Mouse (Mus musculus) skeletal muscle tissue, postnatal 0 days (tissue): Measurements from ENCODE around the gene A630095E13Rik. TPM values are rescaled to one million over a fixed set of nuclear protein-coding genes. Genes with fewer than 3 reads are reported as not detected.

ENCODE experiments used
- polyA plus RNA-seq: library from polyadenylated mRNA; unstranded; fragments of >200 nt; fragmentation: Nextera tagmentation; extraction: Ambion mirVana; gene quantifications from 2 replicates; pipeline ENCODE4 v1.2.1, GENCODE M21; 2015

A630095E13Rik gene
- not detected in 2 replicates for polyA plus RNA-seq

DNA sequence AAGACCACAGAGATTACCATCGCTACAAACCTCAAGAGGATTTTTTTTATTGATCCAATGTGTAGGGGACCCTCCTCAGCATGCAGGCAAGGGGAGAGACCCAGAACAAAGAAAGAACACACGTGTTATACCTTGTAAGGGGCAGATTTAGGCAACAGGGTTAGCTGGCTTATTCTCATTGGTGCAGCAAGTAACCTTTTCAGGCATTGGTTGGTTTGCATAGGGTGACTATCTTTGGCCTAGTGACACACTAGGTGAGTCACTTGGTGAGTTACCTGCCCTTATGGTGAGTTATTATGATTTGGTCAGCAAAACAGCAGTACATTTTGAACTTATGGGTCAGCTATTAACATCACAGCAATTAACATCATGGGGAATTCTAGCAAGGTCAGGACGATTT, at the start of gene A630095E13Rik:
TSS of gene A630095E13Rik (minus strand) at position 101 of the 400 bp plus-strand sequence.

DNA sequence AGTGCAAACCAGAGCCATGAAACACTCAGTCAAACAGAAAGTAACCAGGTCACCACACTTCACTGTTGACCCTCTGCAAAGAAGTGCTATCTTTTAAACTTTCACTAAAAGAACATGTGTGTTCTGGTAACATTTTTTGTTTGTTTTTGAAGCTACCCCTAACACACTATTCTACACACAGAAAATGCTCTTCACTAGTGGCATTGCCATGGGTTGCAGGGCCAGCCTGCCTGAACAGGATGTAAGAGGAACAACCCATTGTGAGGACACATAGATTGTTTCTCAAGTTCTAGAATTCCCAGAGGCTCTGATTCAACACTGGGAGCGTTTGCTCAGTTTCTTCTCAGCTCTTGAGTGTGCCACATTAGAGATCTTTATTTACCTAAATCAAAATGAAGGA, 49.7 kb upstream of the A630095E13Rik start, which contains the start of gene Acrv1:
TSS of gene Acrv1 (plus strand) at position 301 of the 400 bp plus-strand sequence.

Other genes with a start within 250 kb of the A630095E13Rik start
- not detected in 2 replicates for gene Gm7257, start 211.5 kb downstream of the A630095E13Rik start, polyA plus RNA-seq
- not detected in 2 replicates for gene Gm9513, start 167.7 kb downstream of the A630095E13Rik start, polyA plus RNA-seq
- not detected in 2 replicates for gene Gm5615, start 101.4 kb downstream of the A630095E13Rik start, polyA plus RNA-seq
- gene Gm17689, start 60.7 kb downstream of the A630095E13Rik start, polyA plus RNA-seq: not detected in 2 replicates
- not detected in 2 replicates for gene Acrv1, start 49.8 kb upstream of the A630095E13Rik start, polyA plus RNA-seq
- 4.4 and 6.0 TPM in 2 replicates for gene Chek1, start 83.7 kb upstream of the A630095E13Rik start, polyA plus RNA-seq
- 73.6 and 93.3 TPM in 2 replicates for gene Stt3a, start 124.3 kb upstream of the A630095E13Rik start, polyA plus RNA-seq
- gene Ei24, start 154.0 kb upstream of the A630095E13Rik start, polyA plus RNA-seq: 44.9 and 49.2 TPM in 2 replicates
- 15.2 and 16.4 TPM in 2 replicates for gene Fez1, start 178.5 kb upstream of the A630095E13Rik start, polyA plus RNA-seq